ENCODE assay signal across 21 mouse cellular contexts in genomic region chr6:17814074-17814649, GRCm38 (mm10).
DNase-seq lines count a peak whose midpoint lies in the region; ATAC-seq and TF ChIP-seq lines count a peak whose summit lies in the region.
"Had no signal": no experiment of that assay in that cellular context is flagged by ENCODE, and none has a peak within 500 bp of the region (broad histone marks: within the 10 kb centered on the region; RNA-seq: fewer than 3 reads in every experiment).

No protein-coding gene starts in this region.

- H3K4me3 ChIP-seq in CH12.LX (replicated peaks in 1 of 3; ENCODE audit: low read depth in 2 of 3, low read length in 2 of 3, poor library complexity in 1 of 3): no peak overlapping the region
- H3K4me3 ChIP-seq in liver, postnatal 0 days (ENCODE audit: low read depth, low read length): no peak overlapping the region
- H3K4me3 ChIP-seq: forebrain, embryonic 13.5 days; hindbrain, embryonic 13.5 days; limb, embryonic 10.5 days; liver, embryonic 15.5 days; megakaryocyte, embryonic 14.5 days had no signal

- no peak for ATAC-seq in liver, postnatal 0 days
- ATAC-seq: CD4-positive, CD25-positive, alpha-beta regulatory T cell, adult 4 months; forebrain, embryonic 13.5 days; intestine, embryonic 16.5 days; lung, postnatal 0 days; midbrain, embryonic 16.5 days had no signal

- no peak for TF ChIP-seq POLR2A in CH12.LX (IDR thresholded peaks at IDR 0.05; ENCODE audit: low read depth, low read length)

- H3K27me3 ChIP-seq in CH12.LX (replicated peaks): no peaks in the 10 kb centered on the region
- no peaks in the 10 kb centered on the region for H3K27me3 ChIP-seq in liver, postnatal 0 days (ENCODE audit: insufficient read depth, low read length)
- H3K27me3 ChIP-seq: forebrain, embryonic 13.5 days; hindbrain, embryonic 13.5 days; liver, embryonic 15.5 days; megakaryocyte, embryonic 14.5 days had no signal

- no peak overlapping the region for H3K27ac ChIP-seq in CH12.LX (ENCODE audit: insufficient read depth, low read depth)
- H3K27ac ChIP-seq in liver, postnatal 0 days (ENCODE audit: low read depth): no peak overlapping the region
- H3K27ac ChIP-seq: forebrain, embryonic 13.5 days; hindbrain, embryonic 13.5 days; limb, embryonic 10.5 days; liver, embryonic 15.5 days had no signal

- H3K4me2 ChIP-seq in CH12.LX (ENCODE audit: insufficient read depth, low read depth, poor library complexity, severe bottlenecking): no peak overlapping the region
- no peak overlapping the region for H3K4me2 ChIP-seq in liver, postnatal 0 days (ENCODE audit: low read depth, low read length)
- H3K4me2 ChIP-seq: forebrain, embryonic 13.5 days; hindbrain, embryonic 13.5 days; liver, embryonic 15.5 days had no signal

- H3K4me1 ChIP-seq in CH12.LX (ENCODE audit: control insufficient read depth in 1 of 2, insufficient read depth in 2 of 2): peaks cover 0 to 4% of the 10 kb centered on the region in 2 experiments; a peak in 1 of 4 replicates
- H3K4me1 ChIP-seq in liver, postnatal 0 days (ENCODE audit: insufficient read depth): no peaks in the 10 kb centered on the region

- no peak overlapping the region for H3K9ac ChIP-seq in CH12.LX (ENCODE audit: insufficient read depth, low read depth)
- no peak overlapping the region for H3K9ac ChIP-seq in liver, postnatal 0 days (replicated peaks)
- H3K9ac ChIP-seq: forebrain, embryonic 13.5 days; hindbrain, embryonic 13.5 days; liver, embryonic 15.5 days had no signal

- TF ChIP-seq EP300 in CH12.LX (IDR thresholded peaks at IDR 0.05; ENCODE audit: low read length): no peak
- TF ChIP-seq EP300 in liver, postnatal 0 days (IDR thresholded peaks at IDR 0.05; ENCODE audit: low read depth): no peak

- H3K79me2 ChIP-seq in CH12.LX (replicated peaks; ENCODE audit: control insufficient read depth, extremely low read depth, insufficient read depth, poor library complexity, severe bottlenecking): no peaks in the 10 kb centered on the region

- TF ChIP-seq RAD21 in CH12.LX (IDR thresholded peaks at IDR 0.05; ENCODE audit: low read depth, low read length): peak; percentile 21

- peak in 1 of 2 experiments; percentile 36; a peak in 1 of 4 replicates for TF ChIP-seq CTCF in CH12.LX (conservative IDR thresholded peaks at IDR 0.05 in 1 of 2, IDR thresholded peaks at IDR 0.05 in 1 of 2; ENCODE audit: low read depth in 2 of 2, low read length in 2 of 2)
- 0 out of 2 replicates have a peak, but pooled peaks have one; percentile 15 for TF ChIP-seq CTCF in liver, postnatal 0 days (IDR thresholded peaks at IDR 0.05; ENCODE audit: low read depth)

- peaks cover 0 to 13% of the 10 kb centered on the region in 2 experiments for H3K36me3 ChIP-seq in CH12.LX (replicated peaks in 1 of 2; ENCODE audit: control insufficient read depth in 1 of 2, insufficient read depth in 1 of 2, low read length in 1 of 2)
- no peaks in the 10 kb centered on the region for H3K36me3 ChIP-seq in liver, postnatal 0 days (replicated peaks; ENCODE audit: insufficient read depth, low read length)
- H3K36me3 ChIP-seq: hindbrain, embryonic 13.5 days; limb, embryonic 10.5 days; liver, embryonic 15.5 days had no signal

- WGBS in liver, postnatal 0 days (ENCODE audit: insufficient replicate concordance): 47% methylated on average over 2 of the region's 2 CpGs

- no peaks in the 10 kb centered on the region for H3K9me3 ChIP-seq in CH12.LX (replicated peaks; ENCODE audit: low read length)
- H3K9me3 ChIP-seq in liver, postnatal 0 days (ENCODE audit: low read length): no peaks in the 10 kb centered on the region
- H3K9me3 ChIP-seq: forebrain, embryonic 13.5 days; hindbrain, embryonic 13.5 days; limb, embryonic 10.5 days; liver, embryonic 15.5 days; megakaryocyte, embryonic 14.5 days had no signal

- in situ Hi-C loops in CH12.LX (cut with MboI; ENCODE audit: low pct_ligation_motif_present, low pct_unique_long_range_greater_than_20kb, low sequenced_read_pairs): no loop called here

- DNase-seq in kidney, adult 9 months: peak; percentile 11
- no peak for DNase-seq in kidney, postnatal 36 days
- DNase-seq in 416B (ENCODE audit: low read depth) (peak; percentile 33), CH12.LX (ENCODE audit: extremely low read depth) (no peak)
- no peak for DNase-seq in liver, postnatal 0 days
- no peak for DNase-seq in neural tube, embryonic 10.5 days (ENCODE audit: extremely low spot score, low spot score)
- DNase-seq in thymus, postnatal 36 days: no peak
- DNase-seq: adrenal gland, postnatal 36 days; cerebellum, adult 8-10 months; gastrocnemius, postnatal 25 days; kidney, postnatal 10 days; right cerebral cortex, postnatal 25 days had no signal

- dilution Hi-C loops in CH12.LX (cut with MboI; ENCODE audit: extremely low pct_ligation_motif_present, extremely low pct_unique_long_range_greater_than_20kb, low sequenced_read_pairs): no loop called here

TF ChIP-seq in CH12.LX, 34 proteins besides CTCF, POLR2A, EP300 and RAD21:
- no peak for TF ChIP-seq MAX (IDR thresholded peaks at IDR 0.05; ENCODE audit: low read length)
- TF ChIP-seq ETS1 (conservative IDR thresholded peaks at IDR 0.05; ENCODE audit: low read depth, low read length): no peak
- peak; percentile 15; the same call in 1 of the 2 replicates for TF ChIP-seq SMC3 (IDR thresholded peaks at IDR 0.05; ENCODE audit: low read depth, low read length)
- TF ChIP-seq IRF4 (IDR thresholded peaks at IDR 0.05; ENCODE audit: low read depth, low read length): no peak
- TF ChIP-seq USF2 (conservative IDR thresholded peaks at IDR 0.05; ENCODE audit: low read depth, low read length): no peak
- no peak for TF ChIP-seq E2F4 (IDR thresholded peaks at IDR 0.05; ENCODE audit: insufficient replicate concordance, low read depth, low read length)
- no peak for TF ChIP-seq UBTF (IDR thresholded peaks at IDR 0.05; ENCODE audit: low read depth, low read length)

Comparison
In these comparisons a context has a peak if more than half of its experiments do, and no peak if none do; other contexts are left out.
1. DNase-seq: peak in kidney, adult 9 months (single experiment) and 416B (single experiment); none in kidney, postnatal 36 days (0 of 2), CH12.LX (single experiment), liver, postnatal 0 days (single experiment), neural tube, embryonic 10.5 days (single experiment) and thymus, postnatal 36 days (0 of 2).